Mouse (Mus musculus) megakaryocyte, embryonic 14.5 days (primary cell): ENCODE measurements around the gene Snx18.

Experiments
- FLI1 ChIP-seq: IDR thresholded peaks from 2 replicates; pipeline ENCODE4 v1.6.1; 2012; ENCODE audit warnings: low read length, inconsistent platforms, mixed read lengths
- GATA1 ChIP-seq: IDR thresholded peaks from 3 replicates; pipeline ENCODE4 v1.6.1; 2012; ENCODE audit warnings: mixed read lengths, low read length, inconsistent platforms, borderline replicate concordance

DNA sequence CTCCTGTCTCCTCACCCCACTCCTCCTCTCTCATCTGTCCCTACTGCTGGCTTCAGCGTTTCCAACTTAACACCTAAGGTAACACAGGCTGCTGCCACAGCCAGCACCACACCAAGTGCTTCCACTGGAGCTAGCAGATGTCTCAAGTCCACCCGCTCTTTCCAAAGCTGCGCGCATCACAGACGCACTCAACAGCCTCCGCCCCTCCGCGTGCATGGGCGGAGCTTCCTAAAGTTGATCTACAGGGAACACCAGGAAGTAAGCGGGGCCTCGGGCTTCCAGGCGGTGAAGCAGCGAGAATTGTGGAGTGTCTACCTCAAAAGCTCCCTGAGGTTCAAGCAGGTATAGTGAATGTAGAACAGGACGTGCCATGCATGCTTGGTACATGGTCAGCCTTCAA, 12.2 kb downstream of the Snx18 start:
- TF ChIP-seq FLI1 (no peak), GATA1 (no peak)
